Mouse (Mus musculus): ENCODE results near the gene Ccdc38. TPM values are rescaled to one million over a fixed set of nuclear protein-coding genes. Genes with fewer than 3 reads are reported as not detected.

Ccdc38 gene
- polyA plus RNA-seq, 1 experiment from 2014 or later: 0.47 TPM

DNA sequence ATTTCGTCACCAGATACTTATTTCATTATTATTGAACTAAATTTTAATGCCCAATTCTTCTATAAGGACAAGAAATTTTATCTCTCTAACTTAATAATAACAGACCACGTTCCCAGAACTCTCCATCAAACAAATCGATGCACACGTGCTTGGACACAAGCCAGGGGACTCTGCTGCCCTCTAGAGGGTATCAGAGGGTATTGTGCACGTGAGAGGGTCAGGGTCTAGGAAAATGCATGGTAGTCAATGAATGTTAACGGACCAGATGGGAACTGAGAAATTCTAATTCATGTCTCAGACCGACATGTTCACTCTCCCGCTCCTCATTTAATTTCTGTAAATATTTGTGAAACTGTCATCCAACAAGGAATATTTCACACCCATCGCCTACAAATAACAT, 67.6 kb downstream of the Ccdc38 start:
- Histone ChIP-seq H3K9me3 (ENCODE audit: control insufficient read depth, low read length) (no peaks in the 10 kb centered on the region), H3K27me3 (replicated peaks; ENCODE audit: control insufficient read depth, insufficient read depth, low read length) (no peaks in the 10 kb centered on the region), H3K27ac (ENCODE audit: low read depth) (no peak overlapping the region), H3K9ac (ENCODE audit: low read length) (no peak overlapping the region), H3K4me1 (replicated peaks; ENCODE audit: control insufficient read depth, insufficient read depth, low read length) (no peaks in the 10 kb centered on the region), H3K36me3 (ENCODE audit: control insufficient read depth, insufficient read depth, low read length) (no peaks in the 10 kb centered on the region), H3K4me2 (ENCODE audit: low read length) (no peak overlapping the region), H3K4me3 (ENCODE audit: low read depth, low read length) (no peak overlapping the region)
- DNase-seq (ENCODE audit: low spot score): no peak
- no peak for ATAC-seq (replicated peaks; ENCODE audit: low FRiP score, low TSS enrichment, low read depth)
- 45% methylated on average over 9 of the region's 9 CpGs for WGBS

- Histone ChIP-seq H3K9me3 (ENCODE audit: control insufficient read depth, low read length) (no peaks in the 10 kb centered on the region), H3K36me3 (ENCODE audit: control insufficient read depth, insufficient read depth, low read length) (no peaks in the 10 kb centered on the region), H3K27me3 (replicated peaks; ENCODE audit: control insufficient read depth, insufficient read depth, low read length) (no peaks in the 10 kb centered on the region), H3K4me2 (ENCODE audit: low read length) (no peak overlapping the region), H3K9ac (ENCODE audit: low read length) (no peak overlapping the region), H3K27ac (ENCODE audit: low read depth) (no peak overlapping the region), H3K4me3 (ENCODE audit: low read depth, low read length) (no peak overlapping the region), H3K4me1 (replicated peaks; ENCODE audit: control insufficient read depth, insufficient read depth, low read length) (no peaks in the 10 kb centered on the region)
- no peak for DNase-seq (ENCODE audit: low spot score)
- ATAC-seq (replicated peaks; ENCODE audit: low FRiP score, low TSS enrichment, low read depth): no peak
- WGBS: 92% methylated on average over 7 of the region's 7 CpGs
Measured at GRCm38 (mm10) chr10:93609236-93609635, 68.8 kb downstream of the Ccdc38 start.

- Histone ChIP-seq H3K4me1 (replicated peaks; ENCODE audit: control insufficient read depth, insufficient read depth, low read length) (no peaks in the 10 kb centered on the region), H3K27ac (ENCODE audit: low read depth) (no peak overlapping the region), H3K27me3 (replicated peaks; ENCODE audit: control insufficient read depth, insufficient read depth, low read length) (no peaks in the 10 kb centered on the region), H3K9ac (ENCODE audit: low read length) (no peak overlapping the region), H3K9me3 (ENCODE audit: control insufficient read depth, low read length) (no peaks in the 10 kb centered on the region), H3K36me3 (ENCODE audit: control insufficient read depth, insufficient read depth, low read length) (no peaks in the 10 kb centered on the region), H3K4me2 (ENCODE audit: low read length) (no peak overlapping the region), H3K4me3 (ENCODE audit: low read depth, low read length) (no peak overlapping the region)
- 94% methylated on average over 1 of the region's 1 CpGs for WGBS
- ATAC-seq (replicated peaks; ENCODE audit: low FRiP score, low TSS enrichment, low read depth): no peak
- DNase-seq (ENCODE audit: low spot score): no peak
Measured at GRCm38 (mm10) chr10:93610896-93611295, 70.5 kb downstream of the Ccdc38 start.

DNA sequence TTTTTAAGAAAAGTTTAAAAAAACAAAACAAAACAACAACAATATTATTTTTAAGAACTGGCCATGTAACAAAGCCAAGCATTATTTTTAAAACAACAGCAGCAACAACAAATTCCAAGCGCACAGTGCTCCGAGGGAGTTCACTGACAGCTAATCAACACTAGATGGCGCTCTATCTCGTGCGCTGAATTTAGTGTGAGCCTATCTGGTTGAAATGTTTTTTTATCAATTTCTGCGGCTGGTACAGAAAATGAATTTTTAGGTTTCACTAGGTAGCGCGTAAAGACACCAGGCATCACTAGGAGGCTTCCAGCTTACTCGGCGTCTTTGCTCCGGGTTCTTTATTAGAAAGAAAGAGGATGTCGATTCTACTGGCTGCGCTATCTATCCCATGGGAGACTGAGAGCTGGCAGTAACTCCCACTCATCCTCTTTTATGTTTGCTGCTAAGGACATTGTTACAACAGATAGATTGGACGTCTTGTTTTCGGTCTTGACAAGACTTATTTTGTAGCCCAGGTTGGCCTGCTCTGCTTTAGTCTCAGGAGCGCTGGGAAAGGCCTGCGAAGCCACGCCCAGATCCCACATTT, 71.1 kb downstream of the Ccdc38 start:
- ATAC-seq (replicated peaks; ENCODE audit: low FRiP score, low TSS enrichment, low read depth) (no peak), DNase-seq (ENCODE audit: low spot score) (peak; percentile 73)
- Histone ChIP-seq H3K9ac (ENCODE audit: low read length) (no peak overlapping the region), H3K36me3 (ENCODE audit: control insufficient read depth, insufficient read depth, low read length) (no peaks in the 10 kb centered on the region), H3K9me3 (ENCODE audit: control insufficient read depth, low read length) (no peaks in the 10 kb centered on the region), H3K4me3 (ENCODE audit: low read depth, low read length) (no peak overlapping the region), H3K4me1 (replicated peaks; ENCODE audit: control insufficient read depth, insufficient read depth, low read length) (no peaks in the 10 kb centered on the region), H3K4me2 (ENCODE audit: low read length) (no peak overlapping the region), H3K27ac (ENCODE audit: low read depth) (no peak overlapping the region), H3K27me3 (replicated peaks; ENCODE audit: control insufficient read depth, insufficient read depth, low read length) (no peaks in the 10 kb centered on the region)
- WGBS: 49% methylated on average over 18 of the region's 18 CpGs

DNA sequence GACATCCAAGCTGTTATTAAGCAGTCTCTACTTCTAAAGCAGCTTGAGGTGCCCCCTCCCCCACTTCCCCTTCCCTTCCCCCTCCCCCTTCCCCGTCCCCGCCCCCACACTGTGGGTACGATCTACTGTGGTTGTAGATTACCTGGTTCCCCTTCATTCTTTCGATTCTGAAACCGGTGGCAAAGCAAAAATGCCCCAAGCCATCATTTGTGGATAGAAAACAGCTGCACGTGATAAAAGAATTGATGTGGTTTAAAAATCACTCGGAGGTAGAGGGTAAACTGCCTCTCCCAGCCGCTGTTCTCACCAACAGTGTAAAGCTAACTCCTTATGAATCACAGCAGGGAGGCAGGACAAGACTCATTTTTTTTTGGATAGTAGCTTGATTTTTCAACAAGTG, 74.4 kb downstream of the Ccdc38 start:
- no peaks in the 10 kb centered on the region for H3K27me3 ChIP-seq (replicated peaks; ENCODE audit: control insufficient read depth, insufficient read depth, low read length)
- H3K4me3 ChIP-seq (ENCODE audit: low read depth, low read length): no peak overlapping the region
- H3K4me2 ChIP-seq (ENCODE audit: low read length): no peak overlapping the region
- H3K9ac ChIP-seq (ENCODE audit: low read length): no peak overlapping the region
- no peaks in the 10 kb centered on the region for H3K9me3 ChIP-seq (ENCODE audit: control insufficient read depth, low read length)
- H3K4me1 ChIP-seq (replicated peaks; ENCODE audit: control insufficient read depth, insufficient read depth, low read length): no peaks in the 10 kb centered on the region
- DNase-seq (ENCODE audit: low spot score): peak; percentile 15
- H3K27ac ChIP-seq (ENCODE audit: low read depth): no peak overlapping the region
- no peaks in the 10 kb centered on the region for H3K36me3 ChIP-seq (ENCODE audit: control insufficient read depth, insufficient read depth, low read length)
- WGBS: 69% methylated on average over 8 of the region's 8 CpGs
- ATAC-seq (replicated peaks; ENCODE audit: low FRiP score, low TSS enrichment, low read depth): no peak

DNA sequence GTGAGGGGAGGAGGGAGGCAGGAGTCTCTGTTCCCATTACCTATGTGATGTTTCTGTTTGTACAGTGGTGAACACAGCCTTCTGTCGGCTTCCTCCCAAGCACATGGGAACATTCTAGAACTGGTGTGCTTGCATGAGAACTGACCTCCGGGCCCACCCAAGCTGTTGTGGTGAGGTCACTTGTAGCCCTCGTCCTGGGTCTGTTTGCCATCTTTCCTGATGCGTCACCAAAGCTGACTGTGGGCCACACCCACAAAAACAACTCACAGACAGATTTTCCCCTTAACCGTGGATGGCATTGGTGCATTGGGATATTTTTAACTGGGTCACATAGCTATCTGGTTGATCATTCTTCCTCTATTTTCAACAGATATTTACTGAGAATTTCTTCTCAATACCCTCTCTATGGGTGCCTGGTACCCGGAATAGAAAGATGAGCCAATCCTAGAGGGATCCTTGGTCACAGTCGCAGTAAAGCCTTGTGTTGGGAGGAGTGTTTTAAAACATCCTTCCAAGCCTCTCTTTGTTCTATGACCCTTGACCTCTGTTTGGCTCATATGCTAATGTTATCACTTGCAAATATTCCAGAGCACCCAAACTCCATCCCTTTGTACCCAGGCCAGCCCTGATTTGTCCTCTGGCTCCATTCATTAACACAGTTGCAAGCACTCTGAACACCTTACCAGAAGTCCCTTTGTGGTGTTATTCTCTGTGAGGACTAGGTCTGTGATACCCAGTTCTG, 80.2 kb downstream of the Ccdc38 start:
- Histone ChIP-seq H3K4me2 (ENCODE audit: low read length) (no peak overlapping the region), H3K4me3 (ENCODE audit: low read depth, low read length) (no peak overlapping the region), H3K9ac (ENCODE audit: low read length) (no peak overlapping the region), H3K9me3 (ENCODE audit: control insufficient read depth, low read length) (no peaks in the 10 kb centered on the region), H3K27me3 (replicated peaks; ENCODE audit: control insufficient read depth, insufficient read depth, low read length) (no peaks in the 10 kb centered on the region), H3K36me3 (ENCODE audit: control insufficient read depth, insufficient read depth, low read length) (no peaks in the 10 kb centered on the region), H3K27ac (ENCODE audit: low read depth) (no peak overlapping the region), H3K4me1 (replicated peaks; ENCODE audit: control insufficient read depth, insufficient read depth, low read length) (no peaks in the 10 kb centered on the region; the same call in 1 of the 2 replicates)
- ATAC-seq (replicated peaks; ENCODE audit: low FRiP score, low TSS enrichment, low read depth): no peak; the same call in 1 of the 2 replicates
- WGBS: 56% methylated on average over 7 of the region's 7 CpGs
- DNase-seq (ENCODE audit: low spot score): no peak

DNA sequence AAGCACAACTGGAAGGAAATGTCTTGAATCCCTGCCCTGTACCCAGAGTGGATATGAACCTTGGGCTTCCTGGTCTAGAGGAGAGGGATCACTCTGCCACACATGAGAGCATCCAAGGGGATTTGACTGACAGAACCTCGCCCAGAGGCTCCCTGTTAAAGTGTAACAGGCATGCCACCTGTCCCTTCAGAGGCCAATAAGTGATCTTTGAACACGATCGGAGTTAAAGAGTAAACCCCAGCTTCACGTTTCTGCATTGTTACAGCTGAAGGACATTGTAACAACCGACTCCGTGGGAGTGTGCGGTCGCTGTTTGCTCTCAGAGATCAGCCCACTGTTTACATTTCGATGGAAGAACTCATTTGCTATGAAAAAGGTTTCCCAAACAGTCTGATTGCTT, 83.3 kb downstream of the Ccdc38 start:
- Histone ChIP-seq H3K36me3 (ENCODE audit: control insufficient read depth, insufficient read depth, low read length) (no peaks in the 10 kb centered on the region), H3K27ac (ENCODE audit: low read depth) (no peak overlapping the region), H3K4me3 (ENCODE audit: low read depth, low read length) (no peak overlapping the region), H3K9ac (ENCODE audit: low read length) (no peak overlapping the region), H3K9me3 (ENCODE audit: control insufficient read depth, low read length) (no peaks in the 10 kb centered on the region), H3K4me2 (ENCODE audit: low read length) (peak overlapping the region; percentile 2; the same call in 1 of the 2 replicates), H3K27me3 (replicated peaks; ENCODE audit: control insufficient read depth, insufficient read depth, low read length) (no peaks in the 10 kb centered on the region), H3K4me1 (replicated peaks; ENCODE audit: control insufficient read depth, insufficient read depth, low read length) (no peaks in the 10 kb centered on the region; the same call in 1 of the 2 replicates)
- DNase-seq (ENCODE audit: low spot score) (no peak), ATAC-seq (replicated peaks; ENCODE audit: low FRiP score, low TSS enrichment, low read depth) (peak; percentile 88)
- 20% methylated on average over 9 of the region's 9 CpGs for WGBS

- H3K9ac ChIP-seq (ENCODE audit: low read length): no peak overlapping the region
- ATAC-seq (replicated peaks; ENCODE audit: low FRiP score, low TSS enrichment, low read depth) (no peak), DNase-seq (ENCODE audit: low spot score) (no peak)
- no peak overlapping the region for H3K27ac ChIP-seq (ENCODE audit: low read depth)
- H3K4me3 ChIP-seq (ENCODE audit: low read depth, low read length): no peak overlapping the region
- H3K4me1 ChIP-seq (replicated peaks; ENCODE audit: control insufficient read depth, insufficient read depth, low read length): no peaks in the 10 kb centered on the region; the same call in 1 of the 2 replicates
- H3K36me3 ChIP-seq (ENCODE audit: control insufficient read depth, insufficient read depth, low read length): no peaks in the 10 kb centered on the region
- WGBS: 49% methylated on average over 10 of the region's 10 CpGs
- peak overlapping the region; percentile 2; the same call in 1 of the 2 replicates for H3K4me2 ChIP-seq (ENCODE audit: low read length)
- H3K27me3 ChIP-seq (replicated peaks; ENCODE audit: control insufficient read depth, insufficient read depth, low read length): no peaks in the 10 kb centered on the region
- no peaks in the 10 kb centered on the region for H3K9me3 ChIP-seq (ENCODE audit: control insufficient read depth, low read length)
Measured at GRCm38 (mm10) chr10:93624151-93624550, 83.7 kb downstream of the Ccdc38 start.

- Histone ChIP-seq H3K9me3 (ENCODE audit: control insufficient read depth, low read length) (no peaks in the 10 kb centered on the region), H3K4me3 (ENCODE audit: low read depth, low read length) (no peak overlapping the region), H3K36me3 (ENCODE audit: control insufficient read depth, insufficient read depth, low read length) (no peaks in the 10 kb centered on the region), H3K27ac (ENCODE audit: low read depth) (no peak overlapping the region), H3K9ac (ENCODE audit: low read length) (no peak overlapping the region), H3K4me2 (ENCODE audit: low read length) (no peak overlapping the region), H3K4me1 (replicated peaks; ENCODE audit: control insufficient read depth, insufficient read depth, low read length) (no peaks in the 10 kb centered on the region), H3K27me3 (replicated peaks; ENCODE audit: control insufficient read depth, insufficient read depth, low read length) (no peaks in the 10 kb centered on the region)
- 77% methylated on average over 5 of the region's 5 CpGs for WGBS
- ATAC-seq (replicated peaks; ENCODE audit: low FRiP score, low TSS enrichment, low read depth): no peak
- no peak for DNase-seq (ENCODE audit: low spot score)
Measured at GRCm38 (mm10) chr10:93630310-93630709, 89.9 kb downstream of the Ccdc38 start.

Measured in intestine, embryonic 14.5 days (tissue).